Mouse (Mus musculus): ENCODE measurements around the gene Foxj1. TPM values are rescaled to one million over a fixed set of nuclear protein-coding genes. Genes with fewer than 3 reads are reported as not detected.
A peak's percentile ranks its signal among the peaks of the same experiment; 100 is the strongest.
"Not testable (repeated sequence)": the region's sequence is repeated elsewhere in the genome, so short reads cannot be mapped to it uniquely, and the experiment has no call there.

Gene Foxj1
- 1 to 10 TPM; 4.3 to 5.9 TPM for total RNA-seq (2021)
- long read RNA-seq, experiment 1, partial matches to known transcripts, result 0 of 1 reads
- long read RNA-seq, experiment 1, other reads (novel, unspliced or antisense), result 0 of 1 reads
- long read RNA-seq, experiment 2, result 0 reads

- Histone ChIP-seq H3K4me3 (peak within 1 kb of the TSS; percentile 69), H3K27ac (peak within 1 kb of the TSS; percentile 90)
- peak; percentile 68 for TF ChIP-seq CTCF (conservative IDR thresholded peaks at IDR 0.05)
- peak; percentile 96 to 98 for DNase-seq (ENCODE audit: low spot score in 2 of 2)
Measured at GRCm38 (mm10) chr11:116335244-116336036, at the start of gene Foxj1. Gene Foxj1 (minus strand): TSS chr11:116335399.

GRCm38 (mm10) chr11:116384171-116384570, 49.0 kb upstream of the Foxj1 start:
- no peak overlapping the region for H3K4me3 ChIP-seq
- DNase-seq (ENCODE audit: low spot score in 2 of 2), result no peak
- no peak for TF ChIP-seq CTCF (conservative IDR thresholded peaks at IDR 0.05)
- no peak overlapping the region for H3K27ac ChIP-seq

GRCm38 (mm10) chr11:116383070-116383469, 47.9 kb upstream of the Foxj1 start:
- H3K27ac ChIP-seq; DNase-seq (ENCODE audit: low spot score in 2 of 2); H3K4me3 ChIP-seq: not testable (repeated sequence)

- no peak for TF ChIP-seq CTCF (conservative IDR thresholded peaks at IDR 0.05)
- DNase-seq (ENCODE audit: low spot score in 2 of 2), result no peak
- H3K4me3 ChIP-seq, result no peak overlapping the region
- no peak overlapping the region for H3K27ac ChIP-seq
Measured at GRCm38 (mm10) chr11:116380767-116381166, 45.6 kb upstream of the Foxj1 start.

- H3K27ac ChIP-seq, result no peak overlapping the region
- DNase-seq (ENCODE audit: low spot score in 2 of 2), result no peak
- no peak for TF ChIP-seq CTCF (conservative IDR thresholded peaks at IDR 0.05)
Measured at GRCm38 (mm10) chr11:116379530-116379929, 44.3 kb upstream of the Foxj1 start.

GRCm38 (mm10) chr11:116376945-116377661, 41.9 kb upstream of the Foxj1 start:
- TF ChIP-seq CTCF (conservative IDR thresholded peaks at IDR 0.05), result no peak
- no peak overlapping the region for H3K27ac ChIP-seq
- no peak for DNase-seq (ENCODE audit: low spot score in 2 of 2)

More at GRCm38 (mm10) chr11:116379530-116379929, 44.3 kb upstream of the Foxj1 start:
- no peak overlapping the region for H3K4me3 ChIP-seq

GRCm38 (mm10) chr11:116371894-116372450, 36.8 kb upstream of the Foxj1 start:
- Histone ChIP-seq H3K4me3 (no peak overlapping the region), H3K27ac (no peak overlapping the region)
- no peak for DNase-seq (ENCODE audit: low spot score in 2 of 2)
- TF ChIP-seq CTCF (conservative IDR thresholded peaks at IDR 0.05), result no peak

More at GRCm38 (mm10) chr11:116376945-116377661, 41.9 kb upstream of the Foxj1 start:
- no peak overlapping the region for H3K4me3 ChIP-seq

GRCm38 (mm10) chr11:116369633-116370032, 34.4 kb upstream of the Foxj1 start:
- H3K27ac ChIP-seq, result no peak overlapping the region
- no peak for DNase-seq (ENCODE audit: low spot score in 2 of 2)
- TF ChIP-seq CTCF (conservative IDR thresholded peaks at IDR 0.05), result no peak
- no peak overlapping the region for H3K4me3 ChIP-seq

- TF ChIP-seq CTCF (conservative IDR thresholded peaks at IDR 0.05), result no peak
- no peak overlapping the region for H3K4me3 ChIP-seq
- DNase-seq (ENCODE audit: low spot score in 2 of 2), result no peak
- no peak overlapping the region for H3K27ac ChIP-seq
Measured at GRCm38 (mm10) chr11:116369051-116369450, 33.9 kb upstream of the Foxj1 start.

GRCm38 (mm10) chr11:116368116-116368515, 32.9 kb upstream of the Foxj1 start:
- peak; percentile 63 to 85 for DNase-seq (ENCODE audit: low spot score in 2 of 2)
- H3K4me3 ChIP-seq, result no peak overlapping the region
- no peak overlapping the region for H3K27ac ChIP-seq
- TF ChIP-seq CTCF (conservative IDR thresholded peaks at IDR 0.05), result peak; percentile 95

- TF ChIP-seq CTCF (conservative IDR thresholded peaks at IDR 0.05), result no peak
Measured at GRCm38 (mm10) chr11:116366647-116367046, 31.4 kb upstream of the Foxj1 start.

GRCm38 (mm10) chr11:116366124-116366523, 30.9 kb upstream of the Foxj1 start:
- no peak for TF ChIP-seq CTCF (conservative IDR thresholded peaks at IDR 0.05)
- no peak overlapping the region for H3K27ac ChIP-seq
- no peak overlapping the region for H3K4me3 ChIP-seq
- DNase-seq (ENCODE audit: low spot score in 2 of 2), result no peak

More at GRCm38 (mm10) chr11:116366647-116367046, 31.4 kb upstream of the Foxj1 start:
- H3K27ac ChIP-seq, result no peak overlapping the region
- no peak overlapping the region for H3K4me3 ChIP-seq
- DNase-seq (ENCODE audit: low spot score in 2 of 2), result no peak

GRCm38 (mm10) chr11:116365432-116365831, 30.2 kb upstream of the Foxj1 start:
- no peak for TF ChIP-seq CTCF (conservative IDR thresholded peaks at IDR 0.05)
- Histone ChIP-seq H3K4me3 (no peak overlapping the region), H3K27ac (no peak overlapping the region)
- no peak for DNase-seq (ENCODE audit: low spot score in 2 of 2)

Data from layer of hippocampus, adult 2 months (tissue).